Mouse (Mus musculus) ES-Bruce4 (cell line): ENCODE measurements at regions not wholly inside any gene's neighbourhood (a gene's known extent, or its start where the extent isn't known, plus 50 kb on each side); places are given as distances from the start of the nearest gene placed in this dataset.
"Not testable (repeated sequence)": the region's sequence is repeated elsewhere in the genome, so short reads cannot be mapped to it uniquely, and the experiment has no call there.

ENCODE experiments used
- H3K27ac ChIP-seq: 2 replicates; pipeline ENCODE4 v1.5.1; 2012; ENCODE audit warnings: low read length, inconsistent platforms; ENCODE audit not compliant: insufficient read depth
- H3K27me3 ChIP-seq: 2 replicates; pipeline ENCODE4 v1.6.1; 2012; ENCODE audit warnings: mild to moderate bottlenecking, low read length, inconsistent platforms; ENCODE audit not compliant: control insufficient read depth, poor library complexity, insufficient read depth, severe bottlenecking
- H3K36me3 ChIP-seq: 2 replicates; pipeline ENCODE4 v1.6.1; 2012; ENCODE audit warnings: inconsistent platforms, mild to moderate bottlenecking, low read length, moderate library complexity; ENCODE audit not compliant: control insufficient read depth, poor library complexity, insufficient read depth, severe bottlenecking
- H3K4me1 ChIP-seq: one replicate; pipeline ENCODE4 v1.8.1; 2011; ENCODE audit warnings: low read length; ENCODE audit not compliant: control insufficient read depth, insufficient read depth
- H3K4me3 ChIP-seq: 2 replicates; pipeline ENCODE4 v1.5.1; 2011; ENCODE audit warnings: low read depth, mild to moderate bottlenecking, low read length
- H3K9ac ChIP-seq: 2 replicates; pipeline ENCODE4 v1.6.1; 2012; ENCODE audit warnings: low read depth, mild to moderate bottlenecking, inconsistent platforms; ENCODE audit not compliant: poor library complexity, severe bottlenecking
- H3K9me3 ChIP-seq: replicated peaks from 2 replicates; pipeline ENCODE4 v1.6.1; 2012; ENCODE audit warnings: mild to moderate bottlenecking, low read length, inconsistent platforms; ENCODE audit not compliant: control insufficient read depth, poor library complexity, insufficient read depth, severe bottlenecking
- CTCF ChIP-seq: IDR thresholded peaks from one replicate; pipeline ENCODE4 v1.8.1; 2011; ENCODE audit warnings: low read depth, low read length
- EP300 ChIP-seq: IDR thresholded peaks from 2 replicates; pipeline ENCODE4 v1.6.1; 2011; ENCODE audit warnings: low read depth, low read length; ENCODE audit not compliant: insufficient read depth
- POLR2A ChIP-seq: IDR thresholded peaks from one replicate; pipeline ENCODE4 v1.8.1; 2011; ENCODE audit warnings: low read length; ENCODE audit not compliant: insufficient read depth

GRCm38 (mm10) chr3:5917536-5917935 lies 166.9 kb downstream of the Gm8797 start:
- Histone ChIP-seq H3K9me3 (no peaks in the 10 kb centered on the region), H3K36me3 (no peaks in the 10 kb centered on the region), H3K4me1 (no peaks in the 10 kb centered on the region), H3K9ac (no peak overlapping the region), H3K4me3 (no peak overlapping the region), H3K27me3 (no peaks in the 10 kb centered on the region), H3K27ac (no peak overlapping the region)
- no peak for TF ChIP-seq POLR2A
- TF ChIP-seq CTCF, result no peak
- no peak for TF ChIP-seq EP300

DNA sequence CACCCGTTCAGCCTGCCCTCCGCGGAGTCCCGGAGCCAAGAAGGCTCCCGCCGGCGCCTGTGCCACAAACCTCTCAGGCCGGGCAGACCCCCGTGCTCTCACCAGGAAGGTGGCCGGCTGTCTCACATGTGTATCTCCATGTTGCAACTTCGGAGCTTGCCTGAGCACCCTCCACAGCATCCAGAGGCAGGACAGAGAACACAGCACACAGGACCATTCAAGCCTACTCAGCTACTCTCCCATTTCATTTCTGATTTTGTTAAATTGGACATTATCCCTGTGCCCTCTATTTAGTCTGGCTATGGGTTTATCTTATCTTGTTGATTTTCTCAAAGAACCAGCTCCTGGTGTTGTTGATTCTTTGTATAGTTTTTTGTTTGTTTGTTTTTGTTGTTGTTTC lies 199.6 kb downstream of the Gm8797 start:
- H3K27me3 ChIP-seq, H3K27ac ChIP-seq, H3K9me3 ChIP-seq, H3K4me3 ChIP-seq, H3K36me3 ChIP-seq, H3K4me1 ChIP-seq, H3K9ac ChIP-seq: not testable (repeated sequence)

DNA sequence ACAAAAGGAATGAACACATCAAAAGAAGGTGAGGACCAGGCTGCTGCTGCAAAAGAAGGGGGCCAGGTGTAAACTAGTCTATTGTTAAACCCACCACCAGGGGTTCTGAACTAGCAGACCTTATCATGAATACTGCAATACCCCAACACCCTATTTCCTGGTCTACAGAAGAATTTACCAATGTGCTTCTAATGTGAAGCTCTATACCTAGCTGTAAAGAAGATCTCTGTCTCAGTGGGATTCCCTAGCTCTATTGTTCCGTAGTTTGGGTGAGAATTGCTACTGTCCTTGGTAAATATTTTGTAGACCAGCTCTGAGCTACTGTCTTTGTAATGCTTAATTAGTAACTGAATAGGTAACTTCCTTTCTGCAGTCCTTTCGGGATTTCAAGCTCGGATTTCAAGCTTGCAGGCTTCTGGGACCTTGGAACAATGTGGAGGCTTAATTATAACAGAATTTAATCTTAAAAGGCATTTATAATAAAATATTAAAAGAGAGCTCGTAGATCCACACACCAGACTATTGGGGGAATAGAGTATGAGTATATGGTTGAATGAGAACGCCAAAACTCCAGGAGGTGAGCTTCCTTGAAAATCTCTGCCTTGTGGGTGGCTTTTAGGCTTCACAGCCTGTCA lies 238.5 kb downstream of the Gm8797 start:
- H3K9me3 ChIP-seq, result peaks cover 14% of the 10 kb centered on the region
- H3K36me3 ChIP-seq, H3K27ac ChIP-seq, H3K4me3 ChIP-seq, H3K4me1 ChIP-seq, H3K27me3 ChIP-seq, H3K9ac ChIP-seq: not testable (repeated sequence)

- H3K9ac ChIP-seq, result no peak overlapping the region
- no peak overlapping the region for H3K4me3 ChIP-seq
- H3K9me3 ChIP-seq, result no peaks in the 10 kb centered on the region
- H3K4me1 ChIP-seq, result no peaks in the 10 kb centered on the region
- H3K27ac ChIP-seq, result no peak overlapping the region
- H3K36me3 ChIP-seq, result no peaks in the 10 kb centered on the region
- TF ChIP-seq CTCF, result no peak
- TF ChIP-seq EP300, result no peak
- TF ChIP-seq POLR2A, result no peak
- H3K27me3 ChIP-seq, result no peaks in the 10 kb centered on the region
These were observed 253.8 kb downstream of the Gm8797 start for GRCm38 (mm10) chr3:6004423-6004822.

- TF ChIP-seq CTCF (no peak), POLR2A (no peak), EP300 (no peak)
- no peak overlapping the region for H3K27ac ChIP-seq
- H3K9me3 ChIP-seq, result no peaks in the 10 kb centered on the region
- no peaks in the 10 kb centered on the region for H3K36me3 ChIP-seq
- no peaks in the 10 kb centered on the region for H3K4me1 ChIP-seq
- H3K4me3 ChIP-seq, result no peak overlapping the region
- H3K27me3 ChIP-seq, result no peaks in the 10 kb centered on the region
- no peak overlapping the region for H3K9ac ChIP-seq
These were observed 268.1 kb downstream of the Gm8797 start for GRCm38 (mm10) chr3:6018749-6019148.

DNA sequence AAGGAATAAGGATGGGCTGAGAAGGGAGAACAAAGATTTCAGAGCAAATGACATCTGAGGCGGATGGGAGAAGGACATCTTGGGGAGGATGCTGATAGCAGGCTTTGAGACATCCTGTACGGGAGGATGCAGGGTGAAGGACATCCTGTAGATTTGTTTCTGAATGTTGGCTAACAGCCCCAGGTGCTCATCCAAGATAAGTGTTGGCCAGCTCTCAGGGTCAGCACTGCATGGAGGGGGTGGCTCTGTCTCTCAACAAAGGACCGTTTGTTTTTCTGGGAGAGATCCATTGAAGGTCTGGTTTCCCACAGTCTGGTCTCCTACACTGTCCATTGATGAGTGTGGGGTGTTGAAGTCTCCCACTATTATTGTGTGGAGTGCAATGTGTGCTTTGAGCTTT lies 290.7 kb downstream of the Gm8797 start:
- not testable (repeated sequence) for H3K4me1 ChIP-seq, H3K27ac ChIP-seq, H3K27me3 ChIP-seq

DNA sequence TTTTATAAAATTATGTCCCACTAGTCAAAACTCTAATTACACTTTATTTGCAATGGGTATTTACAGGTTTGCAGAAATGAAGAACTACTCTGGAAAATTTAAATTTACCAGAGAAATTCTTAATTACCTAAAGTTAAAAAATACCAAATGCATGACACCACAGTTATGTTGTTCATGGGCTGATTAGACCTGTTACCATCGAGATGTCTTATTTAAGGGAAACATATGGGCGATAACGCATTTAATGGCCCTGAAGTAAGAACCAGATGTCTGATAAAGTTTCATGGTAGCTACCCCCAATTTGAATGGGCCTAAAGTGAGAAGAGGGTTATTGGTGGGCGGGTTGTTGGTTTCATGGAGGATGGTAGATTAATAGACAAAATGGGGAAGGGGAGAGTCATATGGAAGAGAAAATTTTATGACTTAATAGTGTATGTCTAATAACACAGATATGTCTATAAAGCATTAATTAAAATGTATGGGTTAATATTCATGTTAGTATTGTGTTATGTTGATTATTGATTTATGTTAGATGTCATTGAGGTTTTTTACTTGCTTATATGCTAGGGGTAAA lies 299.0 kb downstream of the Gm8797 start:
- no peaks in the 10 kb centered on the region for H3K27me3 ChIP-seq
- no peaks in the 10 kb centered on the region for H3K36me3 ChIP-seq
- H3K9me3 ChIP-seq, result peaks cover 15% of the 10 kb centered on the region
- no peak overlapping the region for H3K9ac ChIP-seq
- H3K27ac ChIP-seq, result no peak overlapping the region
- TF ChIP-seq POLR2A, result no peak
- TF ChIP-seq EP300, result no peak
- no peak for TF ChIP-seq CTCF
- no peaks in the 10 kb centered on the region for H3K4me1 ChIP-seq
- H3K4me3 ChIP-seq, result no peak overlapping the region

More for the DNA sequence above, 290.7 kb downstream of the Gm8797 start:
- H3K9me3 ChIP-seq, H3K36me3 ChIP-seq, H3K4me3 ChIP-seq, H3K9ac ChIP-seq: not testable (repeated sequence)
